Mouse (Mus musculus) T-cell, adult 66 days (primary cell): Measurements from ENCODE around the gene Gm2696. TPM values are rescaled to one million over a fixed set of nuclear protein-coding genes. Genes with fewer than 3 reads are reported as not detected.

Experiments
- total RNA-seq, 2 experiments: library from RNA; stranded (reverse); gene quantifications; 3 replicates in 1 of 2; 4 replicates in 1 of 2; pipeline ENCODE4 v1.2.4; 2023

Gm2696 gene
- total RNA-seq: not detected

DNA sequence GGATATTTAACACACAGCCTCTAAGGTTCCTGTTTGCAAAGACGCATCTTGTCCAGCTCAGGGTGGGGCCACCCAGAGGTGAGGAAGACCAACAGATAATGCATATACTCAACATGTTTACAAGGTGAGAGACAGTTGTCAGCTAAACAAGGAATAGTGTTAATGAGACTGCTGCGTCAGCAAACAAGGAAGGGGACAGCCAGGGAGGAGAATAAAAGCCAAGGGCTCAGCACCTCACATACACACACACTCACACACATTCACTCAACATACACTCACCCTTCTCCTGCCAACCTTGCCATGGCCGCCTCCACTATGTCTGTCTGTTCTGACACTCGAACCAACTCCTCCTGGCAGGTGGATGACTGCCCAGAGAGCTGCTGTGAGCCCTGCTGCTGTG is at the start of gene Gm2696:
TSS of gene Gm2696 (plus strand) at position 301 of the 400 bp plus-strand sequence.

DNA sequence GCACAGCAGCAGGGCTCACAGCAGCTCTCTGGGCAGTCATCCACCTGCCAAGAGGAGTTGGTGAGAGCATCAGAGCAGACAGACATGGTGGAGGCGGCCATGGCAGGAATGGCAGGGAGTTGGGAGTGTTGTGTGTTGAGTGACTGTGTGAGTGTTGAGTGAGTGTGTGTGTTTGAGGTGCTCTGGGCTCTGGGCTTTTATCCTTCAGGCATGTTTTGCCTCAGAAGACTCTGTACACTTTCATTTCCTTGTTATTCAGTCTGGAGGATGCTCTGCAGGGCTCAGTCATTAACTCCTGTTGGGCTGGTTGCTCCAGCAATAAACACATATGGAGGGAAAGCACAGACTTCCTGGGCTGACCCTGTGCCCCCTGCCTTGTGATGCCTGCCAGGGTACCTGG is 43.3 kb upstream of the Gm2696 start, which contains the start of gene Gm3238:
TSS of gene Gm3238 (minus strand) at position 101 of the 400 bp plus-strand sequence.

DNA sequence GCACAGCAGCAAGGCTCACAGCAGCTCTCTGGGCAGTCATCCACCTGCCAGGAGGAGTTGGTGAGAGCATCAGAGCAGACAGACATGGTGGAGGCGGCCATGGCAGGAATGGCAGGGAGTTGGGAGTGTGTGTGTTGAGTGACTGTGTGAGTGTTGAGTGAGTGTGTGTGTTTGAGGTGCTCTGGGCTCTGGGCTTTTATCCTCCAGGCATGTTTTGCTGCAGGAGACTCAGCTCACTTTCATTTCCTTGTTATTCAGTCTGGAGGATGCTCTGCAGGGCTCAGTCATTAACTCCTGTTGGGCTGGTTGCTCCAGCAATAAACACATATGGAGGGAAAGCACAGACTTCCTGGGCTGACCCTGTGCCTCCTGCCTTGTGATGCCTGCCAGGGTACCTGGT is 37.6 kb upstream of the Gm2696 start, which contains the start of gene Gm7138:
TSS of gene Gm7138 (minus strand) at position 101 of the 400 bp plus-strand sequence.

DNA sequence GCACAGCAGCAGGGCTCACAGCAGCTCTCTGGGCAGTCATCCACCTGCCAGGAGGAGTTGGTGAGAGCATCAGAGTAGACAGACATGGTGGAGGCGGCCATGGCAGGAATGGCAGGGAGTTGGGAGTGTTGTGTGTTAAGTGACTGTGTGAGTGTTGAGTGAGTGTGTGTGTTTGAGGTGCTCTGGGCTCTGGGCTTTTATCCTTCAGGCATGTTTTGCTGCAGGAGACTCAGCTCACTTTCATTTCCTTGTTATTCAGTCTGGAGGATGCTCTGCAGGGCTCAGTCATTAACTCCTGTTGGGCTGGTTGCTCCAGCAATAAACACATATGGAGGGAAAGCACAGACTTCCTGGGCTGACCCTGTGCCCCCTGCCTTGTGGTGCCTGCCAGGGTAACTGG is 32.0 kb upstream of the Gm2696 start, which contains the start of gene Gm3250:
TSS of gene Gm3250 (minus strand) at position 101 of the 400 bp plus-strand sequence.

DNA sequence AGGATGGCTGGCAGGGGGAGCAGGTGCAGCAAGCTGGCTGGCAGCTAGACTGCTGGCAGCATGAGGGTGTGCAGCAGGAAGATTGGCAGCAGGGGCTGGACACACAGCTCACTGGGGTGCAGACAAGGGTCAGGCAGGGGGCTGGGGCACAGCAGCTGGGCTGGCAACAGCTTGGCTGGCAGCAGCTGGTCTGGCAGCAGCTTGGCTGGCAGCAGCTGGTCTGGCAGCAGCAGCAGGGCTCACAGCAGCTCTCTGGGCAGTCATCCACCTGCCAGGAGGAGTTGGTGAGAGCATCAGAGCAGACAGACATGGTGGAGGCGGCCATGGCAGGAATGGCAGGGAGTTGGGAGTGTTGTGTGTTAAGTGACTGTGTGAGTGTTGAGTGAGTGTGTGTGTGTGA is 26.6 kb upstream of the Gm2696 start, which contains the start of gene Gm7137:
TSS of gene Gm7137 (minus strand) at position 325 of the 400 bp plus-strand sequence.

DNA sequence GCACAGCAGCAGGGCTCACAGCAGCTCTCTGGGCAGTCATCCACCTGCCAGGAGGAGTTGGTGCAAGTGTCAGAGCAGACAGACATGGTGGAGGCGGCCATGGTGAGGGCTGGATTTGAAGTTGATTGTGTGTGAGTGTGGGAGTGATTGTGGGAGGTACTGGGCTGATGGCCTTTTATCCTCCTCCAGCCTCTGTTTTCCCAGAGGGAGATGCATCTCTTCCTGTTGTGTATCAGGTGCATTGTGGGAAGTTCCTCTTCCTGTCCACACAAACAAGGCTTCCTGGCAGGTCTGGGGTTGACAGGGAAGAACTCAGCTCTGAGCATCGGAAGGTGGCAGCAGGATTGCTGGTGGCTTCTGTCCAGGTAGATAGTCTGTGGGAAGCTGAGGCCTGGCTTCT is 19.5 kb upstream of the Gm2696 start, which contains the start of gene Gm9639:
TSS of gene Gm9639 (minus strand) at position 101 of the 400 bp plus-strand sequence.

DNA sequence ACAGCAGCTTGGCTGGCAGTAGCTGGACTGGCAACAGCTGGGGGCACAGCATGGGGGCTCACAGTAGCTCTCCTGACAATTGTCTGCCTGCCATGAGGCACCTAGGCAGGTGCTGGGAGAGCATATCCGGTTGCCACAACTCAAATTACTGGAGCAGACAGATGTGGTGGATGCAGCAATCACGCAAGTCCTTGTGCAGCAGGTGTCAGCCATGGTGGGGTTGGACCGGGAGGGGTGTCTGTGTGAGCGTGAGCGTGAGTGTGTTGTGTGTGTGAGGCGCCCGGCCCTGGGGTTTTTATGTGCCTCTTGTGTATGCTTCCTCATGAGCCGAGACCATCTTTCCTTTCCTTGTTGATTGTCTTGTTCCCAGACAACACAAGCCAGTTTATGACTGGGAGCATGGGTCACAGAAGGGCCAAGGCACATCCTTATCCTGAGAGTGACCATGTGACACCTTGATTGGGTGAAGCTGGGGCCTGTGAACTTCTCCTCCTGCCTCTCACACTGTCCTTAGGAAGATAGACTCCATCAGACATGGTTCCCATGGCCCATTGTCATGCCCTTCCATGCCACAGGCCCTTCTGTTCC is 15.5 kb upstream of the Gm2696 start, which contains the start of gene Gm19668:
TSS of gene Gm19668 (minus strand) at position 213 of the 588 bp plus-strand sequence.

DNA sequence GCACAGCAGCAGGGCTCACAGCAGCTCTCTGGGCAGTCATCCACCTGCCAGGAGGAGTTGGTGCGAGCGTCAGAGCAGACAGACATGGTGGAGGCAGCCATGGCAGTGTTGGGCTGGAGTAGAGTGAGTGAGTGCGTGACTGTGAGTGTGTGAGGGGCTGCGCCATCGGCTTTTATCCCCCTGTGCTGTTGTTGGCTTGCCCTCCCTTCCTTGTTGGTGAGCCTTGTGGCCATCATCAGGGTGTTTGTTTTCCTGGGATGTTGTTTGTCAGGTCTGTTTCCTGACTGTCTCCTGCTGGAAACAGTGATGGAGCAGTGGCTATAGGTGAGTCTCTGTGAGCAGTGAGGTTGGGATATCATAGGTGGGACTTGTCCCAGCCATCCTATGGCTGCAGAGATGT is 2.7 kb upstream of the Gm2696 start, which contains the start of gene Gm9507:
TSS of gene Gm9507 (minus strand) at position 101 of the 400 bp plus-strand sequence.

DNA sequence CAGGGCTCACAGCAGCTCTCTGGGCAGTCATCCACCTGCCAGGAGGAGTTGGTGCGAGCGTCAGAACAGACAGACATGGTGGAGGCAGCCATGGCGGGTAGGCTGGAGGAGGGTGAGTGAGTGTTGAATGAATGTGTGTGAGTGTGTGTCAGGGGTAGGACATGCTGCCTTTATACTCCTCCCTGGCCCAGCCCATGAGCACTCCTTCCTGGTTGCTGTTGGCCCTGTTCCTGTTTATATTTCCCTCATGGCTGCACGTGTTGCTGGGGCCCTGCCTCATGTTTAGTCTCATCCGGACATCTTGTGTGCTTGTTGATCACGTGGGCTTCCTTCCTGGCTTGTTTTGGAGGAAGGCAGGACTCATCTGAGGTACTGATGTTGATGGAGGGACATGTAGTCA is 12.5 kb downstream of the Gm2696 start, which contains the start of gene Krtap10-4:
TSS of gene Krtap10-4 (minus strand) at position 145 of the 400 bp plus-strand sequence.

DNA sequence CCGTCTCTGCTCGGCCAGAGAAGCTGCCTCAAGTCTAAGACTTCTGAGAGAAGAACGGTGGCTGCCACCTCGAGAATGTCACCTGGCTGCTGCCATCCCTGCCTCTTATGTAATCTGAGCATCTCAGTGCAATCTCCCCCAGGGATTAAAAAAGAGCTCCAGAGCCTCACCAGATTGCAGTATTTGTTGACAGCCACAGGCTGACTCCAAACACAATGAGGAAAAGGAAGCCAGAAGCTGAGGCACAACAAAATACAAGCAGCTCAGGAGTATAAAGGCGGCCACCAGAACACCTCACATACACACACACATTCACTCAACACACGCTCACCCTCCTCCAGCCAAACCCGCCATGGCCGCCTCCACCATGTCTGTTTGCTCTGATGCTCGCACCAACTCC is 21.2 kb downstream of the Gm2696 start, which contains the start of gene Krtap10-10:
TSS of gene Krtap10-10 (plus strand) at position 301 of the 400 bp plus-strand sequence.

DNA sequence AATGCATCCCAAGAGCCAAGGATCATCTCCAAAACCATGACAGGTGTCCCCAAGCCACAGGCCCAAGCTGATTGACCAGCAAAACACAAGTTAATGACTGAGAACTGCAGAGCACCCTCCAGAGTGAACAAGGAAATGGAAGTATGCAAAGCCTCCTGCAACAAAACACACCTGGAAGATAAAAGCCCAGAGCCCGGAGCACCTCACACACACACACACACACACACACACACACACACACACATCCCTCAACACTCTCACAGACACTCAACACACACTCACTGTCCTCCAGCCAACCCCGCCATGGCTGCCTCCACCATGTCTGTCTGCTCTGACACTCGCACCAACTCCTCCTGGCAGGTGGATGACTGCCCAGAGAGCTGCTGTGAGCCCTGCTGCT is 32.0 kb downstream of the Gm2696 start, which contains the start of gene Gm36176:
TSS of gene Gm36176 (plus strand) at position 301 of the 400 bp plus-strand sequence.

DNA sequence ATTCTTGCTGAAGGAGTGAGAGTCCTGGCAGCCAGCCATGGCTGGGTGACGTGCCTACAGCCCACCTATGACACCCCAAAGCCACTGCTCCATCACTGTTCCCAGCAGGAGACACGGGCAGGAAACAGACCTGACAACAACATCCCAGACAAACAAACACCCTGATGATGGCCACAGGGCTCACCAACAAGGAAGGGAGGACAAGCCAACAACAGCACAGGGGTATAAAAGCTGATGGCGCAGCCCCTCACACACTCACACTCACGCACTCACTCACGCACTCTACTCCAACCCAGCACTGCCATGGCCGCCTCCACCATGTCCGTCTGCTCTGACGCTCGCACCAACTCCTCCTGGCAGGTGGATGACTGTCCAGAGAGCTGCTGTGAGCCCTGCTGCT is 38.1 kb downstream of the Gm2696 start, which contains the start of gene Gm10318:
TSS of gene Gm10318 (plus strand) at position 301 of the 400 bp plus-strand sequence.

DNA sequence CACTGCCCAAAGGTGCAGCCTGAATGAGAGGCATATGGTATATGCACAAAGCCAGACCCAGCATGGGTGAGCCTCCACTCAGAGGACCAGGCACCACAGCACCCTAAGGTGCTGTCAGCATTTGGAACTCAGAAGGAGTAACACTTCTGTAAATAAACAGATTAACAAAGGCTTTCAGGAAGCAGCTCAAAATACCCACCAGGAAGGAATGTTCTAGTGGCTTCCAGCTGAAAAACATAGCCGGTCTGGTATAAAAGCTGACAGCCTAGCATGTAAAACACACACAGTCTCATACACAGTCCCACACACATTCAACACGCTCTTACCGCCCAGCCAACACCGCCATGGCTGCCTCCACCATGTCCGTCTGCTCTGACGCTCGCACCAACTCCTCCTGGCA is 47.2 kb downstream of the Gm2696 start, which contains the start of gene Gm3285:
TSS of gene Gm3285 (plus strand) at position 301 of the 400 bp plus-strand sequence.

Other genes with a start within 250 kb of the Gm2696 start
- gene Pttg1ip, start 233.0 kb upstream of the Gm2696 start, total RNA-seq: 100 to 1,000 TPM; 108 to 116 TPM
- 10 to 100 TPM; 56.8 to 61.8 TPM for gene Sumo3, start 208.6 kb upstream of the Gm2696 start, total RNA-seq
- not detected for gene Gm49325, start 208.5 kb upstream of the Gm2696 start, total RNA-seq
- 10 to 100 TPM; 41.1 to 46.1 TPM for gene Ube2g2, start 192.4 kb upstream of the Gm2696 start, total RNA-seq
- 1 to 10 TPM; 1.6 to 3.3 TPM for gene Tspear, start 128.1 kb upstream of the Gm2696 start, total RNA-seq
- not detected for gene Gm19402, start 123.9 kb upstream of the Gm2696 start, total RNA-seq
- not detected for gene Gm9508, start 117.4 kb upstream of the Gm2696 start, total RNA-seq
- gene Gm10272, start 108.1 kb upstream of the Gm2696 start, total RNA-seq: not detected
- not detected for gene Gm10024, start 103.2 kb upstream of the Gm2696 start, total RNA-seq
- gene Gm10142, start 98.9 kb upstream of the Gm2696 start, total RNA-seq: not detected
- gene Krtap12-1, start 94.1 kb upstream of the Gm2696 start, total RNA-seq: not detected
- gene Gm10100, start 88.2 kb upstream of the Gm2696 start, total RNA-seq: not detected
- not detected for gene Gm18596, start 72.0 kb upstream of the Gm2696 start, total RNA-seq
- not detected for gene Gm9736, start 63.3 kb upstream of the Gm2696 start, total RNA-seq
- not detected for gene Gm3233, start 55.0 kb upstream of the Gm2696 start, total RNA-seq
- not detected for gene Gm3238, start 43.4 kb upstream of the Gm2696 start, total RNA-seq
- not detected for gene Gm7138, start 37.7 kb upstream of the Gm2696 start, total RNA-seq
- gene Gm3250, start 32.1 kb upstream of the Gm2696 start, total RNA-seq: not detected
- not detected for gene Gm7137, start 26.5 kb upstream of the Gm2696 start, total RNA-seq
- gene Gm9639, start 19.6 kb upstream of the Gm2696 start, total RNA-seq: not detected
- gene Gm19668, start 15.5 kb upstream of the Gm2696 start, total RNA-seq: not detected
- gene Gm9507, start 2.8 kb upstream of the Gm2696 start, total RNA-seq: not detected
- not detected for gene Krtap10-4, start 12.4 kb downstream of the Gm2696 start, total RNA-seq
- gene Krtap10-10, start 21.3 kb downstream of the Gm2696 start, total RNA-seq: not detected
- gene Gm36176, start 32.1 kb downstream of the Gm2696 start, total RNA-seq: not detected
- gene Gm10318, start 38.2 kb downstream of the Gm2696 start, total RNA-seq: not detected
- not detected for gene Gm3285, start 47.3 kb downstream of the Gm2696 start, total RNA-seq
- gene Lrrc3, start 87.9 kb downstream of the Gm2696 start, total RNA-seq: not detected
- 1 to 10 TPM; 2.1 to 2.3 TPM for gene Trpm2, start 155.9 kb downstream of the Gm2696 start, total RNA-seq
- gene 1810043G02Rik, start 163.8 kb downstream of the Gm2696 start, total RNA-seq: 10 to 100 TPM in 1 of 2 experiments, 1 to 10 TPM in 1; 5.7 to 11.2 TPM
- 100 to 1,000 TPM in 1 of 2 experiments, 10 to 100 TPM in 1; 93.0 to 116 TPM for gene Pfkl, start 195.4 kb downstream of the Gm2696 start, total RNA-seq
- gene Dnmt3l, start 227.3 kb downstream of the Gm2696 start, total RNA-seq: not detected
- not detected for gene Aire, start 228.9 kb downstream of the Gm2696 start, total RNA-seq